Mouse (Mus musculus): Measurements from ENCODE around the gene Edc3.

DNA sequence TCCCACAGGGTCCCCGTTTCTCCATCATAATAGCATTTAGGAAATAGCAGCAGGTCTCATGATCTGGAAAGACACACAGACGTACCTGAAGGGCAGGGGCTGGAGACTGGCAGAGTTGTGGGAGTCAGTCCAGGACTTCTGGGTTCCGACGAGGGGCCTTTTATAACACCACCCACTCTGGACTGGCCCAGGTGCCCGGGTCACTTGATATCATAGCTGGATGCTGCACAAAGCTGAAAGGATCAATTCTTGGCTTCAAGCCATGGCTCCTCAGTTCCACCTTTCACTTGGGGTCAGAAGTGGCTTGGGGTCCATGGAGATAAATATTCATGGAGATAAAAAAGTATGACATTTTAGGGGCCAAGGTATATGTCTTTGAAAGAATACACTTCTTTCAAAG is 24.8 kb upstream of the Edc3 start, which contains the start of gene Cyp1a2:
- TF ChIP-seq CTCF (IDR thresholded peaks at IDR 0.05; ENCODE audit: low read depth) = no peak
- no peak for TF ChIP-seq EP300 (IDR thresholded peaks at IDR 0.05; ENCODE audit: low read depth)

Measured in heart, postnatal 0 days (tissue).